Mouse (Mus musculus) spleen, adult 18-20 months (tissue): ENCODE results near the gene Slc10a7.
"Not testable (repeated sequence)": the region's sequence is repeated elsewhere in the genome, so short reads cannot be mapped to it uniquely, and the experiment has no call there.

Experiments used
- DNase-seq, 2 experiments: peaks; one replicate each; pipeline ENCODE4 v3.0.0; 2022; ENCODE audit warnings: mixed read lengths in 2 of 2

Gene Slc10a7

DNA sequence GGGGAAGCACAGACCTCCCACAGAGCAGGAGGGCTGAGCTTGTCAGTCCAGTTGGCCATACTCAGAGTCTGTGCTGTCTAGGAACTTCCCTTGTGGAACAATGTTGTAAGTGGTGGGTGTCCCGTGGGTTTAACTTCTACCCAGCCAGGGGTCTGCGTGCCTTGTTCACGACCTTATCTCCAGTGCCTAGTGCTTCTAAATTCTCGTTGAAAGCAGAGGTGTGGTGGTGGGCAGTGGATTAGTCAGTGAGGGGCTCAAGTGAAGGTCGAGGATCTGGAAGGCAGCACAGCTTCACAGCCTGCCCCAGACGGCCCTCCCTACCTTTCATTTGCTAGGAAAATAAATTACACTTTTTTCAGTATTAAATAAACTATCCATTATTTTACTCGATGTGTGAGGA, 161.1 kb downstream of the Slc10a7 start:
- no peak for DNase-seq

DNA sequence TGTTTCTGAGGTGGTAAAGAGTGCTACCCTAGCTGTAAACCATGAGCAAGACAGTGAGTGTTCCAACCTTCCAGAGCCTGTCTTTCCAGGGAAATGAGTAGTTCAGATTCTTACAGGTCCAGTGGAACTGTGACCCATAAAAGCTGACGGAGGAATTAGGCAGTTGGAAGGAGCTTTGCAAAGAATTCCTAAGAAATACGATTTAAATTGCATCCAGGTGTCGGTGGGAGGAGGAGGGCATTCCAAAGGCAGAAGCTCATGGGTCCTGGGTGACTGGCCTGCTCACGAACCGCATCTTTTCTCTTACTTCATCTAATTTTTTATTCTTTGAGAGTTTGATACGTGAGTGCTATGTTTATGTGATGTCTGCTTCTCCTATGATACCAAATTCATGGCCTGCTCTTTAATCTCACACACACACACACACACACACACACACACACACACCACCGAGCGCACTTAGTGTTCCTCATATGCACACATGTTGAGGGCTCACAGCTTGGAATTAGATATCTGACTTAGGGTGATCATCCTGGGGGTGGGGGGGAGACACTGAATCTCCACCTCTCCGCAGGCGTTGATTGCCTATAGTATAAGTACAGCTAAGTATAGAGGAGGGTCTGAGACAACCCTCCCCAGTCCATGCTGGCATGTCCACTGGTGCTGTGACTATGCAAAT, 169.5 kb downstream of the Slc10a7 start:
- no peak for DNase-seq

DNA sequence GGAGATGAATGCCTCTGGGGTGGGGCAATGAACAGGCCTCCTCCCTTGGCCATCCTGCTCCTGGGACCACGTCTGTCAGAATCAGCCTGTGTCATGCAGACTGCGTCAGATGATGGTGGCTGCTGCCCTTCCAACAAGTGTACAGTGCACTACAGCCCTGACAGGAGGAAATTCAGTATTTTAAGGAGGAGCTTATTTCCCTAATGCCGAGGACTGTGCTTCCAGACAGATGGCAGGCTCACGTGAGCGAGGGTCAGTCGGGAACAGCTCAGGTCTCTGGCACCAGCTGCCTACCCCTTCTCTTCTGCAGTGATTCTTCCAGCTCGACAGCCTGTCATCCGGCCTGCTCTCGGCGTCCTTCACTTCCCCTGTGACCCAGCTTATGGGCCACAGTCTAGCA, 181.6 kb downstream of the Slc10a7 start:
- DNase-seq: no peak

DNA sequence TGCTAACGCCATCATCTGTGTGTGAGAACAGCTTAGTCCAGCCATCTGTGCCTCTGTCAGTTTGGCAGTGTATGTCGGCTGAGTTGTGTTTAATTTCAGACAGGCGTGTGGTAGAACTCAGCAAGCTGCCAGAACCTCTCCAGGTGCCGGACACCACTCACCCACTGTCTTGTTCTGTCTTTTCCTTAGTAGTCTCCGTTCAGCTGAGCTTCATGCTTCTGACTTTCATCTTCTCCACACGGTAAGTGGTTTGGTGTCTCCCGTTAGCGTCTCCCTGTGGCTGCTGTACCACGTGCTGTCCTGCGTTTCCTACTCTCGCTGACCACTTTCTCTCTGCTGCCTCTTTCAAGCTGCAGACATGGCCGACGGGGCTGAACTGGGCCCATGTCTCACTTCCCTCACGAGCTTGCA, 189.2 kb downstream of the Slc10a7 start:
- DNase-seq: no peak

DNA sequence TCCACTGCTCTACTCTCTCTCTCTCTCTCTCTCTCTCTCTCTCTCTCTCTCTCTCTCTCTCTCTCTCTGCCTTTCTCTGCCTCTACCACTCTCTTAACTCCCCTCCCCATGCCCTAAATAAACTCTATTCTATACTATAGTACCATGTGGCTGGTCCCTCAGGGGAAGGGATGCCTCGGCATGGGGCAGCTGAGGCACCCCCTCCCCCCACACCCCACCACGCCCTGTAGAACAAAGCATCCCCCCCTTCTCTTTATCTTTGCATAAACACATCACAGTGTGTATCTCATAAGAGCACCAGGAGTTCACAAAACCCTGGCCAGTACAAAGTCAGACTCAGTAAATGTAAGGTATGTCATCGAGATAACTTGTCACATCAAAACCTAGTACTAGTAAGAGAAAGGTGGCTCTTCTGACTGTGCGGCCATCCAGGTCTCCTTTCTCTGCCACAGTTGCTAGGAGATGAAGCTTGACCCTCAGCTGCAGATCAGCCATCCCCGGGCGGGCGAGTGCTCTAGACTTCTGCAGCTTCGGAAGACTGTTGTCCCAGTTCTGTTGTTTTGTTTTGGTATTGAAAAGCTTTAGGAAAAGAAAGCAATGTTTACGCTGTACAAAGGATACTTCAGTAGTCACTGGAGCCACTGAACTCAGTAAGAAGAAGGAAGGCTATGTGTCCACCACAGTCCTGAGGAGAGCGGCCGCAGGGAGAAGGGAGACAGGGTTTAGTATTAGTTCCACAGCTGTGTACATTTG, 194.1 kb downstream of the Slc10a7 start:
- no peak for DNase-seq

DNA sequence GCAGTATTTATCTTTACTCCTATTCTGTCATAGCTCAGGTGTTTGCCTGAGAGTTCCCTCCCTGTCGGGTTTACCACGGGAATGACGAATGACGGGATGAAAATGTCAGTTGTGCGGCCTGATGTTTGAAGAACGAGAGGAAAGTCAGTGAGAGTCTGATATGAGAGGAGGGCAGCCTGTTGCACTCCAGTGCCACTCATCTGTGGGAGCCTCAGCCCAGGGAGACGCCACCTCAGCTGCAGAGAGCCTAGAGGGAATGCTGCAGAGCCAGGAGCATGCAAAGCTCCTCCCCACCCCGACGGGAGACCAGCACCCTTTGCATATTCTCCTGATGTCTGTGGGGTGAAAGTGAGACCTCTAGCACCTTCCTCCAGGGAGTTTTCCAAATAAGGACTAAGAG, 196.8 kb downstream of the Slc10a7 start:
- DNase-seq: no peak

DNA sequence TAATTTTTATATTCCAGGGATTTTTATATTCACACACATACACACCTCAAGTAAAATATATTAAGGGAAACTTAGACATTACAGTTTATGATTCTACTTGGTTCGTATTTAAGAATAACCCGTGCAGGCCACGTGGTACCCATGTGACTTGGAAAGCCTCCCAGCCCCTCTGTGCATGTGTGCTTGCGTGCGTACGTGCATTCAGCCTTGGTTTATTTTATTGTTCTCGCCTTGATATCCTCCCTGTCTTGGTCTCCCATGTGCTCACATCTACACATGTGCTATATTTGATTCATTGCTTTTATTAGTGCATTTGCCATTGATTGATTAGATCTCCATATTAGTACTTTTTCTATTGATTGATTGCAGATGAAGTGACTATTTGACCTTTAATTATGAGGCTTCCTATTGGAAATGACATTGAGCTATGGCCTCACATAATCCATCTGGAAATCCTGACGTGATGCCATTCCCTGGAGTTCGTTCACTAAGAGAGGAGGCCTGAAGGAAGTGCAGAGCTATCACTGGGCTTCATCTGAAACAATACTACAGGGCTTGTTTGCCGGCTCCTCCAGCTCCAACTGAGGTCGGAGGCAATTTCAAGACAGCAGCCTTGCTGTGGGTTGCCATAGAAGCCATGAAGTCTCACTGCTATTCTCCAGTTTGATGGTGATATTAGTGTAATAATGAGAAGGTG, 200.9 kb downstream of the Slc10a7 start:
- no peak for DNase-seq

DNA sequence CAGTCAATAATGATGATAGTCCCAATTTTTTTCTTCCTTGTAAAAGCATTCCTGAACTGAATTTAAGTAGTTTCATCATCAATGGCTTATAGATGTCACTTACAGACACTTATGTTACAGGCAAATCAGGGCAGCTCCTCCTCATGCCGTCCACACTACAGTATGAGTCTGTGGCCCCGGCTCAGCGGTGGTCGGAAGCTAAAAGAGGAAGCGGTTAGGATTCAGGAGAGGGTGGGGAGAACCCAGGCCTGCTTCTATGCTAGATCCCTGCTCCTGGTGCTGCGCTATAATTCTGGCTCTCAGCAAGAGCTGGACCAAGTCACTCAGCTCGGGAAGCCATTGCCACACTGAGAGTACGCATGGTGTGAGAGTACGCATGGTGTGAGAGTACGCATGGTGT, 201.8 kb downstream of the Slc10a7 start:
- DNase-seq: no peak

DNA sequence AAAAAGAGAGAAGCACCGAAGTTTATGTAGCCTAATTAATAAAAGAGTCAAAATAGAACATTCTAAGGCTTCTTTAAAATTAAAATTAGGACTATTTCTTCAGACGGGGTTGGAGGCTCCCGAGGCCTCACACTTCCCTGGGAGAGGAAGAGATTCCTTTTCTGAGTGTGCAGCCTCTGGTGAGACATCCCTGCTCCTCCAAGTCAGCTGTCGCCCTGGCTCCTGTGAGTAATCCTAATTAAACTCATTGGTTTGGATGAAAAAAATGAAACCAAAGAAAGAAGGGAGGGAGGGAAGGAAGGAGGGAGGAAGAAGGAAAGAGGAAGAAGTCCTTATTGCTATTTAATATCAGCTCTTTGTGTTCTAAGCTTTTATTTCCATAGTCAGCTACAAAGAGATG, 205.7 kb downstream of the Slc10a7 start:
- no peak for DNase-seq

DNA sequence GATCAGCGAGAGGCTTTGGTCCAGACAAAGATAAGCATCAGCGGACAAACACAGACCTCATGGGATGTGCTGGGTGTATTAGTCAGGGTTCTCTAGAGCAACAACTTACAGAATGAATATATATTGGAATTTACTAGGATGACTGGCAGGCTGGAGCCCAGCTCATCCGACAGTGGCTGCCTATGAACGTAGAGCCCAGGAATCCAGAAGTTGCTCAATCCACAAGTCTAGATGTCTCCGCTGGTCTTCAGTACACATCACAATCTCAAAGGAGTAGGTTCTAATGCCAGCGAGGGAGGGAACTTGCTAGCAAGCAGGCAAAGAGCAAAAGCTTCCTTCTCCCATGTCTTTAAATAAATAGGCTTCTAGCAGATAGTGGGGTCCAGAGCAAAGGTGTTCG, 207.4 kb downstream of the Slc10a7 start:
- no peak for DNase-seq

DNA sequence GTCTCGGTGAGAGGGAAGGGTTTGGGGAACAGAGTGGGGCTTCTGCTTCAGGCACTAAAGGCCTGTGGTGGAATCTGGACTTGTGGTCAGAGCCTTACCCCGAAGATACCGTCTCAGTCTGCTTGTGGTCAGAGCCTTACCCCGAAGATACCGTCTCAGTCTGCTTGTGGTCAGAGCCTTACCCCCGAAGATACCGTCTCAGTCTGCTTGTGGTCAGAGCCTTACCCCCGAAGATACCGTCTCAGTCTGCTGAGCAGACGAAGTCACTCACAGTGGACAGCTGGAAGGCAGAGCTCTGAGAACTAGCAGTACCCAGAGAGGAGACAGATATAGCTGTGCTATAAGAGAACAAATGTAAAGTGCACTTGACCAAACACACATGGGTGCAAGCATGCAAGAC, 208.0 kb downstream of the Slc10a7 start:
- DNase-seq: not testable (repeated sequence)

DNA sequence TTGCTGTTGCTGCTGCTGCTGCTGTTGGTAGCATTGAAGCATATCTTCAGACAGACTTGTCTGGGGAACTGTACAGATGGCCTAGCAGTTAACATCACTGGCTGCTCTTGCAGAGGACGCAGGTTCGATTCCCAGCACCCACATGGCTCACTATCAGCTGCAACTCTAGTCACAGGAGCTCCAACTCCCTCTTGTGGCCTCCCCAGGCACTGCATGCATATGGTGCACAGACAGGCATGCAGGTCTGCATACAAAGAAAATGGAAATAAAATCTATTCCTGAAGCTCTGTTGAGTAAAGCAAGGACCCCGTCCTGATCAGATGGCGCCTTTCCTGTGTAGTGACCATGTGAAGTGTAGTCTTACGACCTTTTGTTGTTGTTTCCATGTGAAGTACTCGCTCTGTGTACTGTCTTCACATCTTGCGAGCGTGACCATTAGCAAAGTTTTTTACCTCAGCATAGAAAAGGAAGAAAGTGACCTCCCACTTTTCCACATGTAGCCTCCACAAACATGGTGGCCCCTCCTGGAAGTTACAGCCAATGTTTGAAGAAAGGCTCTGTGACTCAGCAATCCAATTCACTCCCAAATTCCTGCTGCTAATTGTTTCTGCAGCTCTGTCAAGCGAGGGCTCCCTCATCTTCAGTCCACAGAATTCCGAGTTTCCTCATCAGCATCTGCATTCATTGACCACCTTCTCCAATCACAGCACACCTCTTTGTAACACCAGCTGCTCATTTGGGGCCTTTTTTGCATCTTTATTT, 210.3 kb downstream of the Slc10a7 start:
- DNase-seq: no peak

DNA sequence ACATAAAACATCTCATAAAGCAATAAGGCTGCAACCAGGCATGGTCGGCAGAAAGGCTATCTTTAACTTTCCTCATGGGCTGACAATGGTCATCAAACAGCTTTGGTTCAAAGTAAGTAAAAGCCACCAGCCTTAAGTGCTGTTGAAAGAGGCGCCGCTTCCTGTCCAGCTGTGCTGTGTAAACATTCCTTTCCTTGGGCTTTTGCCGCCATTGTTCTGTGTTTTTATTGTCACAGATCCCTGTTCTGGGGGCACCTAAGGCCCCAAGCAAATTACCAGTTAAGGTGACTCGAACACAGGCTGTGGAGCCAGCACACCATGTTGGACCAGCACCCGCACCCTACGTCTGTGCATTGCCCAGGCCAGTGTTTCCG, 210.9 kb downstream of the Slc10a7 start:
- no peak for DNase-seq

DNA sequence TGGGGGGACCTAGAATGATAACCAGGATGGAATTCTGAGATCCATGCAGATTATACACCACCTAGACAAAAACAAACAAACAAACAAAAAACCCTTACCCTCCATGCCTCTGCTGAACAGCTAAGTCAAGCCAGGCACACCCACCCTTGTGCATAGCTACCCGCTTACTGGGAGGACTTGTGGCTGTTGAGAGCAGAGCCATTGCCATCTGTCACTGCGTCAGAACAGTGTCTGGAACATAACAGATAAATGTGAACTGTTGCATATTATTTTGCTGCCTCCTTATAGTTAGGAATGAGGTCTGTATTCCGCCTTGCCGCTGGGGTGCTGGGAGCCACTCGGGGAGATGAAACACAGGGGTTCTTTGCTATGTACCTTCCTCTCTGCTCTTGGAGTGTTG, 212.4 kb downstream of the Slc10a7 start:
- no peak for DNase-seq

DNA sequence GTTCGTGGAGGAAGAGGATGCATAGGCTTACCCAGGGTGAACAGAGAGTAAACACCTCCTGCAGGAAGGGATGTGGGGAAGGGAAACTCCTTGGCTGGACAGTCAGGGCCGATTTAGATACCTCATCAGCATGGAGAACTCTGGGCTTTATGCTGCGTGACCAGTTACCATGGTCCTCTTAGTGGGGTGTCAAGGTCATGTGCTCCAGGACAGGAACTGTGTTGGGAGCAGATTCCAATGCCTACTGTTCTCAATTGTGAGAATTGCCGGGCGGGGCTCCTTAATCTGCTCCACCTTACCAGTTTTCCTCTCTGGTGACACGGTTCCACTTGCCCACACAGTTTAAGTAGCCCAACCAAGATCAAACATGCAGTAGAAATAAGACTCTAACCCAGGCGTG, 213.1 kb downstream of the Slc10a7 start:
- no peak for DNase-seq

DNA sequence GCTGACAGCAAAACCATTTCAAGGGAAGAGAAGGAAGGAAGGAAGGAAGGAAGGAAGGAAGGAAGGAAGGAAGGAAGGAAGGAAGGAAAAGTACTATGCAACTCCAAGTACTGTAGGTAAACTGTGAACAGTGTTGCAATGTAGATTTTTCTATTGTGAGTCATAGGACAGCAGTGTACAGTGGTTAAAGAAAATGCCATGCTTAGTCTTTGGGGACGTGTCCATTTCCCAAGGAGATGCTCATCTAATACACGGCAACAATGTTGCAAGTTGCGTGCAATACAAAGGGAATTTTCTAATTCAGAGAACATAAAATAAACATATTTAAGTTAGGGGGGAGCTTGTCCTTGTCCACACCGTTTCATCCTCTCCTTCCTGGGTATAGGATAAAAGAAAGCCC, 215.7 kb downstream of the Slc10a7 start:
- no peak for DNase-seq

DNA sequence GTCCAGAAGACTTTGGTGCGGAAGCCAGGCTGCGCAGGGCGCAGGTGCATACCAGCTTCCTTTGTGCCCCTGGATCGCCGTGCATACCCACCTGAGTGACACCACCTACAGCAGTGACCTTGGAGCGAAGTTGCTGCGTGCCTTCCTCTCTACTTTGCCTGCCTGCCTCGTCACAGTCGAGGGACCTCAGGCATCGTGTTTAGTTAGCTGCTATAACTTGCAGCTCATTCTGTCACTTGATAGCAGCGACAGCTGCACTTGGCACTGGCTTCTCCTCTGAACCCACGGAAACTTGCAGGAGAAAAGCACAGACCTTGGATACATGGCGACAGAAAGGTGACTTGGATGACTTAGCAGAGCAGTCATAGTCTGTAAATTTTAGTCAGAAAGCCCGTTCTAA, 219.1 kb downstream of the Slc10a7 start:
- no peak for DNase-seq

DNA sequence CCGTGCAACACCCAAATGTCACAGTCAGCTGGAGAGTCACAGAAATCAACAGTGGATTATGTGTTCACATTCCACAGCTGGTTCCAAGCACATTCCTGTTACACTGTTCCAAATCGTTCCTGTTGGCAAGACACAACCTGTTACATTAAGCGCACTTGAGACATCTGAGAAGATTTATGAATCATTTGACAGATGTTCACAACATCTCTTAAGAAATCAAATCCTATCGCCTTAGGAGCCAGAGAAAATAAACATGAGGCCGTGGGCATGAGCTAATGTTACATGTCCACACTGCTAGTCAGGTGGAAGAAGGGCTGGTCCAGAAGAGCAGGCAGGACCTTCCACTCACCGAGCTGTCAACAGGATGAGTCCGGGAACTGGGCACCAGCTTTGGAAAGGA, 223.3 kb downstream of the Slc10a7 start:
- no peak for DNase-seq

DNA sequence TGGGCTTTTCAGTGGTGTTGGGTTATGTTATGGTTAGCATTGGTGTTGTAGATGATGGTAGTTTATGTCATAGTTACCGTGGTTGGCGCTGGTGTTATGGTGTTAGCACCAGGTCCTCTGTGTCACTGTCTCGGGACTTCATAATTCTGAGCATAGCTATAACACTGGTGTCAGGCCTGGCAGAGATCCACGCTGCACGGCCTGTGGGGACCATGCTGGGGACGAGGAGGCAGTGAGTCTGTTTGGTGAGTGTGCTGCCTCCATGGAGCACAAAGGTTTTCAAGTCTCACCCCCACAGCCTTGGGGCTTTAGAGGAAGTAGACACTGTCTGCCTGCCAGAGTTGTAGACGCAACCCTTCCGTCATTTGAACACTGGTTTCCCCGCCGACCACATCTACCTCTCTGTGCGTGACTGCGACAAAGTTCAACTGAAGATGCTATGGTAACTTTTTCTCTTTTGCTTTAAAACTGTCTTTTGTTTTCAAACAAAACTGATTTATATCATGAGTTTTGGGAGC, 223.9 kb downstream of the Slc10a7 start:
- DNase-seq: no peak

DNA sequence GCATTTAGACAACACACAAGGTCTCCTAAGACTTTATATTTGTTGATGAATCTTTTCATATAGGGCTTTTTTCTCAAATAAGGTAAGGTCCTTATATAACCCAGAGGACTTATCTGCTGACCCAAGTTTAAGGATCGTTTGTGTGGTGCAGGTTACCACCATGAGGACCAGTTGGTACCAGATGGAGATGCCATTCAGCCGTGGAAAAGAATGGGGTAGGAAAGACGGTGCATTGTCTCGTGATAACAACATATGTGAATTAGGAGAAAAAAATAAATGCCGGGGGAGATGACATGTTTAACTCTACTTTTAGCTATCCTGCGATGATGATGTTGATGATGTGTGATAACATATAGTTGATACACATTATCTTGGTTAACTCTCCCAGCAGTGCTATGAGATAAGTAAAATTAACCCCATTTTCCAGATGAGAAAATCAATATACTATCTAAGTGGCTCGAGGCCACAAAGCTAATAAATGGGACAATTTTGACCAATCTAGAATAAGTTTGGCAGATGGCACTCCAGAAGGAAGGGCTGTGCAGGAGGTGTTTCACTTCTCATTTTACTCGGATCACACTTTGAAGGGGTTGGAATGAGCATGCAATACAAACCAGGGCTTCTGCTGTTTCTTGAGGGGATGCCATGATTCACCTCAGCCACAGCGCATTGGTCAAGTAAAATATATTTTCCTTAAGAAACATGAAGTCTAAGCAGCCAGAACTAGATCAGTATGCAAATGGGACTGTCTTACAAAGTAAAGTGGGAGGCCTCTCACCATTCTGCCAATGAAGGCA, 225.8 kb downstream of the Slc10a7 start:
- no peak for DNase-seq

DNA sequence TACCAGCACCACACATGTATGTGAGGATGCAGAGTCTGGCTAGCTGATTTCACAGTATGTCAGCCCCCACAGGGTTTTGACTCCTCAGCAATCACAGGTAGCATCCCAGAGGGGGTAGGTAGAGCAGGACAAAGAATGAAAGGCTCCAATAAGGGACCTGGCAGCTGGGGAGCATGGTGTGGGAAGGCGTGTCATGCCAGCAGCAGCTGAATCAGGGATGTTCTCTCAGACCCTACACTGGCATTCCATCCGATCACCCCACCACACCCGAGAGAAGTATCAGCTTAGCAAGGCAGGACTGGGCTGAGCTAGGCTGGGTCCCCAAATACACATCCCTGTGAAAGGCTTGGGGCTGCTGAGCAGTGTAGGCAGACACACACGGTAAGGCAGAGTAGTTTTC, 229.2 kb downstream of the Slc10a7 start:
- DNase-seq: no peak

DNA sequence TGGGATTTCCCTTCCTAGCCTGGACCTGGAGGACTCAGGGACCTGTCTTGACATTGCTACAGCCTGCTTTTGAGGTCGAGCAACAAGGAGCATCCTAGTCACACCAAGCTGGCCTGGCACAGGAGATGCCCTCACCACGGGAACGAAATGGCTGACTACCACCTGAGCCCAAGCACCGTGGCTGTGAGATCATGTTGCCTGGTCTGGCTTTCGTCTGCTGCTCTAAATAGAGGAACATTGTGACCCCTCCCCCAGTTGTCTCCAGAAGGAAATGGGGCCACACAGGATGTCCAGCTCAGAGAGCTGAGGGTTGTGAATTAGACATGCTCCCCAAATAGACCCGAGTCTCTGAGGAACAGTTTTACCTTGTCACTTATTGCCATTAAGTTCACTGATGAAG, 231.8 kb downstream of the Slc10a7 start:
- DNase-seq: no peak
